Mouse (Mus musculus): Measurements from ENCODE around the gene Capn9.

DNA sequence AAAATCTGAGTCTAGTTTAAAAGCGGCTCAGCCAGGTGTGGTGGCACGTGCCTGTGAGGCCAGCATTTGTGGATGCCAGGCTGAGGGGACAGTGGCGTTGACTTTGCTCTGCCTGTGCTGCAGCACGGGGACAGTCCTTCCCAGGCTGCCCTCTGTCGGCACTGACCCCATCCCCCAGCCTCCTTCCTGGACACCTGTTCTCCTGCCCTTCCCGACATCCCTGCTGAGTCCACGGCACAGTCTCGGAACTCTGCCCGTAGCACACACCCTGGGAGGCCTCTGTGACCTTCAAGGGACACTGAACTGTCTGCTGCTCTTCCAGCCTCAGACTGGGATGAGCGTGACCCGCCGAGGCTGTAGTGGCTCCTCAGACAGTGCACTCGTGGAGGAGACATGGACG, 45.8 kb upstream of the Capn9 start:
- TF ChIP-seq CTCF (IDR thresholded peaks at IDR 0.05), result no peak
- TF ChIP-seq EP300 (IDR thresholded peaks at IDR 0.05), result no peak
